Mouse (Mus musculus): ENCODE results near the gene Ppp1r13l.

The Ppp1r13l gene

DNA sequence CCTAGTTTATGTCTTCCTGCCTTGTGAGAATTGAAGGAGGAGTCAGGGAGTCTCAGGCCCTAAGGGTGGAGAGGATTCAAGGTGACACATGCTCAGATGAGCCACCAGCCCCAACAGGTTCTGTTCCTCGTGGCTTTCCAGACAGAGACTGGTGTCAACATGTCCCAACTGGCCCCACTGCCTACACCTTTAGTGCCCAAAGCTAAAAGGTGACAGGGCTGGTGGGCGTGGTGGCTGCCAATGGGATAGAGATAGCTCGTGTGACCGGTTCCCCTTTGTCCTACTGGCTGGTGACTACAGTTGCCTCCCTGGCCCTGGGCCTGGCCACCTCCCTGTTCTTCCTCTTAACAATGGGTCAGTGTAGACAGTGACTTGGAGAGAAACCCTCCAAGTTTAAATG, 5.8 kb downstream of the Ppp1r13l start:
- DNase-seq (ENCODE audit: low spot score in 2 of 2), result no peak

DNA sequence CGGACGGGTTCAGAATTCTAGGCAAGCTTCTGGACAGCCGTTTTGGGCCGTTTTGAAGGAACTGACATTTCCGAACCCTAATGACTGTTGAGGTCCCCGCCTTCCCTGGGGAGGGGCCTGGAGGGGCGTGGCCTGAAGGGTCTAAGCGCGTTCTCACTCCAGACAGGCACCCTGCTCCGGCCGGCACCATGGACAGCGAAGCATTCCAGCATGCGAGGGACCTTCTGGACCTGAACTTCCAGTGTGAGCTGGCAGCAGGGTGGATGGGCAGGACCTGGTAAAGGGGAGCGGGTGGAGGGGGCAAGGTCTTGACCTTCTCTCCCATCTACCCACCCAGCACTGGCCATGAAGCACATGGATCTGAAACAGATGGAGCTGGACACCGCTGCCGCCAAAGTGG, 8.8 kb downstream of the Ppp1r13l start:
- no peak for DNase-seq (ENCODE audit: low spot score in 2 of 2)

DNA sequence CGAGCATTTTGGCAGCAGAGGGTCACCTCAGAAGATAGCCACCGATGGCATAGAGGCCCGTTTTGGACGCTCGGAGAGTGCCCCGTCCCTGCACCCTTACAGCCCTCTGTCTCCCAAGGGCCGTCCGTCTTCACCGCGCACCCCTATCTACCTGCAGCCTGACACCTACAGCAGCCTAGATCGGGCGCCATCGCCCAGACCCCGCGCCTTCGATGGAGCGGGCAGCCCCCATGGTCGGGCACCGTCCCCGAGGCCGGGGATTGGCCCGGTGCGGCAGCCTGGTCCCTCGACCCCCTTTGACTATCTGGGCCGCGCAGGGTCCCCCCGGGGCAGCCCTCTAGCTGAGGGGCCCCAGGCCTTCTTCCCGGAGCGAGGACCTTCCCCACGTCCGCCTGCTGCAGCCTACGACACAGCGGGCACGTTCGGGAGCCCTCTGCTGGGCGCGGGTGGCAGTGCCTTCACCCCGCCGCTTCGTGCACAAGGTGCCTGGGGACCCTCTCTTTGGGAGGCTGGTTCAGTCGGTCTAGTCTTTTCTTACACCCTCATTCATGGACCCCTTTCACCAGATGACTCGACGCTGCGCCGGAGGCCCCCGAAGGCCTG, 10.4 kb downstream of the Ppp1r13l start:
- DNase-seq (ENCODE audit: low spot score in 2 of 2), result peak; percentile 73 to 80

DNA sequence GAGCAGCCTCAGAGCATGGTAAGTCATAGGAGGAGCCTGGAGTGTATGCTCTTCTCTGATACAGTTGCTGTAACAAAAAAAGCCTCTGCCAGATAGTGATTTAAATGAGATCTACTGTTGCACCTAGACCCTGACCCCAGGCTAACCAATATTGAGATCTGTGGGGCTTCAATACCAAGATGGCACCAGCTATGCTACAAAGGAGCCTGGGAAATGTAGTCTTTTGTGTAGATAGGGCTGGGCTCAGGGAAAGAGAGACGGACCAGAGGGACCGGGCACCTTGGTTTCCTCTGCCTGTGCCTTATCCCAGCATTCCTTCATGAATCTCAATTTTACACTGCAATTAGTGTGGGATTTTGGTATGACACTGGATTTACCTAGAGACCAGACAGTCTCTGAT, 13.8 kb downstream of the Ppp1r13l start:
- DNase-seq (ENCODE audit: low spot score in 2 of 2), result no peak

DNA sequence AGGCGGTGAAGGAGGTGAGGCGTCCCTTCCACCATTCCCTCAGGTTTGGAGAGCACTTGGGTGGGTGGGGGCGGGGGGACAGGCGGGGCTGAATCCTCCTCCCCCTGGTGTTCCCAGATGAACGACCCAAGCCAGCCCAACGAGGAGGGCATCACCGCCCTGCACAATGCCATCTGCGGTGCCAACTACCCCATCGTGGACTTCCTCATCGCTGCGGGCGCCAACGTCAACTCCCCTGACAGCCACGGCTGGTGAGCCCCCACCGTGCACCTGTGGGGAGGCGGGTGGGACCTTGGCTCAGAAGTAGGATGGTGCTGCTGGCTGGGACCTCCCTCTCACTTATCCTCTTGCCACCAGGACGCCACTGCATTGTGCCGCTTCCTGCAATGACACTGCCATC, 15.8 kb downstream of the Ppp1r13l start:
- DNase-seq (ENCODE audit: low spot score in 2 of 2), result no peak

DNA sequence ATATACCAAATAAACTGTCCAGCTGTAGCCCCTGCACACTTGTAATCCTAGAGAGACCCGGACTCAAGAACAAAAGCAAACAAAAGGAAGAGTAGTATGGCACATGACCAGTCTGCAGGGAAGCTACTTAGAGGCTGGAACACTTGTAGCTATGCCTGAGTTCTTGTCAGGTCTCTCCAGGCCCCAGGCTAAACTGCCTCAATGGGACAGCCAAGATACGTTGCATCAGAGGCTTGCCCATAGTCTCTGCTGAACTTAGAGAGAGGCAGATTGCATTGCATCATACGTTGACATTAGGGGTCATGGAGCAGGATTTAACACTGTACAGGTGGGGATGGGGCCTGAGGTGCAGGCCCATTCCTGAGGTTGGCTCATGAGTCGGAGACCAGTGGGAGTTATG, 16.5 kb downstream of the Ppp1r13l start:
- DNase-seq (ENCODE audit: low spot score in 2 of 2), result no peak

DNA sequence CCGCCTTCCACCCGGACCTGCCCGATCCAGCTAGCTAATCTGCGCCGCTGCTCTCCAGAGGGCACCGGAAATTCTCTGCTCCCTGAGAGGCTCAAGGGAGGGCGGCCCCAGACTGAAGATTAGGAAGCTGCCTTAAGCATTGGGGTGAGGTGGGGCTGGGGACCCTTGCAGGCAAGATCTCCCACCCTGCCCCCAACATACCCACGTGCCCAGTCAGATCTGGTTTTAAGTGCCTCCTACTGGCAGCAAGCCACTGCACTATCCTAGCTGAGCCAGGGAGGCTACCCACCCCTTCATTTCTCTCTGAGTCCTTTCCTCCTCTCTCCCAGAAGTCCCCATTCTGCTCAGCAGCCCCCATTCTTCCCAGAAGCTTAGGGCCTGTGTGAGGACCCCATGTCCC, 18.5 kb downstream of the Ppp1r13l start:
- DNase-seq (ENCODE audit: low spot score in 2 of 2), result no peak

DNA sequence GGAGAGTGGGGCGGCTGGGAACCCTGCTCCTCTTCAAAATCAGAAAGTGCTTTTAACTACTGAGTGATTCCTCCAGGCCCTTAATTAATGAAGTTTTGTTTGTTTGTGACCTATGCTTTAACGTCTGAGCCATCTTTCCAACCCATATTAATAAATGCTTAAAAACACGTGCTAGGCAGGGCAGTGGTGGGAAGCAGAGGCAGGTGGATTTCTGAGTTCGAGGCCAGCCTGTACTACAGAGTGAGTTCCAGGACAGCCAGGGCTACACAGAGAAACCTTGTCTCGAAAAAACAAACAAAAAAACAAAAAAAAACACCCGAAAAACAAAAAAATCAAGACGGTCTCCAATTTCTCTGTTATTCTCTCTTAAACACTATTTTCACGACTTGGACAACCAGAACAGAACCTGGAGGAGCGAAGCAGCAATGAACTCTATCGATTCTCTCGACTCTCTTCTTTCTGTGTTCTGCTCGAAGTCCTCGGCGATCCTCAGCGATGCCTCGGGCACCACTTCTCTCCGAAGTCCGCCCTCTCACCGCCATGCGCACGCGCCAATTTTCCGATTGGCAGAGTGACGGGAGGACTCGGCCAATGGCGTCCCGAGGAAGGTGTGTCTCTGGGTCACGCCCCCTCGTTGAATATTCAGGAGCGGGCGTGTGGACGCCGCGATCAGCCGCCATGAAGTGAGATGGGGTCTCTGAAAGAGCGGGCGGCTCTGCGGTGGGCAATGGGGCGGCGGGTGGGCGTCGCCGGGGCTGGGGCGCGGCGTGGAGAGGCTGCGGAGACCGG, 22.0 kb downstream of the Ppp1r13l start, which contains the start of gene Ercc2:
Gene Ercc2, plus strand, starts transcription at position 634 of the 789 bp plus-strand sequence.
- DNase-seq (ENCODE audit: low spot score in 2 of 2), result peak; percentile 97 to 98

DNA sequence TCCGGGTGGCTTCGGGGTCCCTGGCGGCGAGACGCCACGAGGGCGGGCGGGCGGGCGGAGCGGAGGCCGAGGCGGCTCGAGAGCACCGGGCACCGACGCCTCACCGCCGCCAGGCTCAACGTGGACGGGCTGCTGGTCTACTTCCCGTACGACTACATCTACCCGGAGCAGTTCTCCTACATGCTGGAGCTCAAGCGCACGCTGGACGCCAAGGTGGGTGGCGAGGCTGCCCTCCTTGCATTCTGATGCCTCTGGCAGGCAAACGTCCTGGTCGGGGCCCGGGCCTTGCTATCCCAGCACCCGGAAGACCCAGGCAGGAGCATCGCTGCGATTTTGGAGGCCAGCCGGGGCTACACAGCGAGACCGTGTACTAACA, 22.6 kb downstream of the Ppp1r13l start:
- DNase-seq (ENCODE audit: low spot score in 2 of 2), result peak in 1 of 2 experiments; percentile 36

DNA sequence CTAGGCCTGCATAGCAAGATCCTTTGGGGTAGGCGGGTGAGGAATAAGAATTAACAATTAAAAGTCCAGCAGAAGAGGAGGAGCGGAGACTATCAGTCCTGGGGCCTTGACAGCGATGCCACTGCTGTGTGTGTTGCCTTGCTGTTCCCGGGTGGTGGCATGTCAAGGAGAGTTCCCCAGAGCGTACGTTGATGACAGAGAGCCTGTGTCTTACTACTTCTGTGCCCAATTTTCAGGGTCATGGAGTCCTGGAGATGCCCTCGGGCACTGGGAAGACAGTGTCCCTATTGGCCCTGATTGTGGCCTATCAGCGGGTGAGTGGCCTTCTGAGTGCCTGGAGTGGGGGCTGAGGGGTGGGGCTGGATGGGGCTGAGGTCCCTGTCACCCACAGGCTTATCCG, 24.2 kb downstream of the Ppp1r13l start:
- no peak for DNase-seq (ENCODE audit: low spot score in 2 of 2)

DNA sequence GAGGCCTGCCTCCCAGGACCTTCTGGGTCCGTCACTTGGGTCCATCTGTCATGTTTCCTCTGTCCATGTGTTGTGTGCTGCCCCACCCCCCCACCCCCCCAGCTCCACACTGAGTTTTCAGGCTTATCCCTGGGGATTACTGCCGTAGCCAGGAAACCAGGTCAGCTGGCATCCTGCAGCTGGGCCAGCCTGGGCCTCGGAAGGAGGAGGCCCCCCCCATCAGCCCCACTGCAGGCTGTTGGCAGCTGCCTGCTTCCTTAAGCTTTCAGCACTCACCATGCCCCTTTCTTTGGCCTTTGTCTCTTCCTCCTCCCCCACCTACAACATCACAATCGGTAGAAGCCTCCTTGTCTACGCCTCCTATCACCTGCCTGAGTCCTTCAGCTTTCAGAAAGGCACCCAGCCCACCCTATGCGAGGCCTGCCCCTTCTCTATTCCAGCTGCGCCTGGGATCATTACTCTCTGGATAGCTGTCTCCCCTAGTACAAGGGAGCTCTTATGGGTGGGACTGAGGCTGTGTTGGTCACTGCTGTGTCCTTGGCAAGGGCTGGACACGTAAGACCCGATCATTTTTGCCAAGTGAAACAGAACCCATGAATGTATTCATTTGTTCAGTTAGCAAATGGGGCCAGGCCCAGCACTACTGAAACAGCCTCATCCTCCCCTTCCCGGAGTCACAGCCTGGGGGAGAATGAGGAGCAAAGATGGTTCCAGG, 29.3 kb downstream of the Ppp1r13l start:
- DNase-seq (ENCODE audit: low spot score in 2 of 2), result no peak

DNA sequence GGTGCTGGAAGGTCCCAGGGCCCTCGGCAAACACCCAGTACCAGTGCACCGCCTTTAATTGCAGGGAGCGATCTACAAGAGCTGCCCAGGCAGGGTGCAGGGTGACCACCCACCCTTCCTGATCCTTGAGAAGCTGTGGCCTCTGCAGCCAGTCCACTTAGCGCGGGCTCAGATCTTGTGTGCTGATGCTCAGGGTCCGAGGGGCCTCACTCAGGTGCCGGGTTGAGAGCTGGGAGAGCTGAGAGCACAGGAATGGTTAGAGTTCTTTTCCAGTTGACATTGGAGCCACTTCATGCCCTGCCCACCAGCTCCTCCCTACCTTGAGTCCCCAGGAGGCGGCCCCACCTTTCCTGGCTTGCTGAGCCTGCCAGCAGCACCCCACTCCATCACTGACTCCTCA, 34.9 kb downstream of the Ppp1r13l start:
- DNase-seq (ENCODE audit: low spot score in 2 of 2), result no peak

DNA sequence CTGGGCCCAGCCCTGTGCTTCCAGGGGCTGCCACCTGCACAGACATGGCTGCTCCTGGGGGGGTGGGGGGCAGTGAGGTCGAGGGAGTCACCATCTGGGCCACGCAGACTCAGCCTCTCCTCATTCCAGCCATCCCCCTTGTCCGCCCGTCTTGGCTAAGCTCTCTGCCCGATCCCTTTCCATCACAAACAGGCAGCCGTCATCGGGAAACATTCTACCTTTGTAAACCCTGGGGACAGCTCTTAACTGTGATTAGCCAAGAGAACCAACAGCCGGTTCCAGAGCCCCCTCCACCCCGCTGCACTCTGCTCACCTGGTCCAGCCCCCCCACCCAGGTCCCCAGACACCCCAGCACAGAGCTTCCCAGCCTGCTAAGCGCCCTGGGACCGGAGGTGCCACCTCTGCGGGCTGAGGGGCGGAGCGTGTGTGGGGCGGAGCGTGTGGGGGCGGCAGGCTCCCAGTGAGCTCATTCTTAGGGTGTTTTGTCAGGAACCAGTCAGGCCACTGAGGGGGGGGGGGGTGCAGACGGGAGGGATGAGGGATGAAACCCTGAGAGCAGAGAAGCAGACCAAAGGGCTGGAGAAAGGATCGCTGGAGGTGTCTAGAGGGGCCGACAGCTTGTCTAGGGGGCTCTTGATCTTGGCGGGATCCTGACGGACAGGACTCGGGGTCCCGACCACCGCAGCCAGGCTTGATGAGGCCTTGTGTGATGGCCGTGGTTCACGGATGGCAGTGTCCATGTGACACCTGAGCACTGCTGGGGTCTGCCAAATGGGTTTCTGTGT, 40.1 kb downstream of the Ppp1r13l start:
- no peak for DNase-seq (ENCODE audit: low spot score in 2 of 2)

DNA sequence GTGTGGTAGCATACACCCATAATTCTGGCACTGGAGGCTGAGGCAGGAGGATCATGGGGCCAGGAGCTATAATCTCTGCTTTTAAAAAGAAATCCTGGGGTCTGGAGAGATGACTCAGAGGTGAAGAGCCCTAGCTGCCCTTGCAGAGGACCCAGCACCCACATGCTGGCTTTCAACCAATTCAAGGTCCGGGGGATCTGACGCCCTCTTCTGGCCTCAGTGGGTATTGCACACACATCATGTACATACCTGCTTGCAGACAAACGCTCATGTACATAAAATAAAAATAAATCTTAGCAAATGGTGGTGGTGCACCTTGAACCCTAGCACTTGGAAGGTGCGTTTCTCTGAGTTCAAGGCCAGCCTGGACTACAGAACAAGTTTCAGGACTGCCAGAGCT, 41.4 kb downstream of the Ppp1r13l start:
- DNase-seq (ENCODE audit: low spot score in 2 of 2), result no peak

DNA sequence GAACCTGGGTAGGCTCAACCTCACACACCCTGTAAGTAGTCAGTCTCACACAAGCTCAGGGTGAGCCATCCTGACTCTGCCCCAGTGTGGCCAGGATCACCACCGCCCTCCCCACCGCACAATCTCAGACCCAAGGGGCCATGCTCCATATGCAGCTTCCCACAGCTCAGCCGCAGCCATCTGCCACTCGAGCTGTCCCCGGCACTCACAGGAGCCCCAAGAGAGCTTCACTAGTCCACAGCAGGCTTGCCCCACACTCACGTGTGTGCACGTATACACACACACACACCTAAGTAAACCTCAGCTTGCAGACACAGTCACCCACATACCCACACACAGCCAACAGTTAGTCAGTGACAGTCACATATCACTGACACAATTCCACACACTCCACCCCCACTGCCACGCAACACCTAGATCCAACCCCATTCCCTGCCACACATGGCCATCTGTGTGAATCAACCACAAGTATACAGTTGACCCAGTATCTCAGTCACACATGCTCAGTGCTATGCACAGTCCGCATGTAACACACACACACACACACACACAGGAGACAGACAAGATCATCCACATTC, 43.1 kb downstream of the Ppp1r13l start:
- DNase-seq (ENCODE audit: low spot score in 2 of 2), result no peak

DNA sequence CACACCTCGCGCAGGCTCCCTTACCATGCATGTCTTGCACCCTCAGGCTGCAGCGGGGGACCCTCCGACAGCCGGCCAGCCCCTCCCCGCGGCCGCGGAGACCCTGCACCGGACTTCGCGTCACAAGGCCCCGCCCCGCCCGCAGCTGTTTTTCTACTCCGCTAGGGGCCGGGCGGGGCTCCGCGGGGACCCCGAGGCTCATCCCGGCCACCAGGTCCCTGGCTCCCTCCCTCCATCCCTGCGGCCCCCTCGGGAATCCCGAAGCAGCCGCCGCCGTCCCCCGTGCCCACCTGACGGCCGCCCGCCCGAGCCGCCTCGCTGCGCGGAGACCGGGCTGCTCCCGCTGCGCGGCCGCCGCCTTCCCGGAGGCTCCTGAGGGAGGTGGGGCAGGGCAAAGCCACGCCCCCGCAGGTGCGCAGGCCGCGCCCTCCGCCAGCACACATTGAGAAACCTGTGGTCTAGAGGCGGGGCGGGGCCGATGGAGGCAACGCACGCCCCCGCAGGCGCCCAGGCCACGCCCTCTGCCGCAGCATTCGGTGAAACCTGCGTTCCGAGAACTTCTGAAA, 44.3 kb downstream of the Ppp1r13l start, which contains the start of gene Klc3:
Gene Klc3, minus strand, starts transcription at position 374 of the 566 bp plus-strand sequence.
- no peak for DNase-seq (ENCODE audit: low spot score in 2 of 2)

DNA sequence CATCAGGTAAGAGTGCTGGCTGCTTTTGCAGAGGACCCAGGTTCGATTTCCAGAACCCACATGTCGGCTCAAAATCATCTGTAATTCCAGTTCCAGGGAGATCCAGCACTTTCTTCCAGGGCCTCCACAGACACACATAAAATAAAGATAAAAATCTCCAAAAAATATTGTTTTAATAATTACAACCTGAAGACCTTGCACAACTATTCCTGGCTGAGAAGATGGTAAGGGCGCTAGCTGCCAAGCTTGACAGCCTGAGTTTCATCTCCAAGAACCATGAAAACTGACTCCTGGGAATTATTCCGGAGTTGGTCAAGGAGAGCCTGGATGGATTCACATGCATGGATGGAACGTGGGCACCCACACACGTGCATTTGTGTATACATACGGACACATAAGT, 44.9 kb downstream of the Ppp1r13l start, which contains the start of gene Ckm:
Gene Ckm, plus strand, starts transcription at position 301 of the 400 bp plus-strand sequence.
- DNase-seq (ENCODE audit: low spot score in 2 of 2), result no peak

DNA sequence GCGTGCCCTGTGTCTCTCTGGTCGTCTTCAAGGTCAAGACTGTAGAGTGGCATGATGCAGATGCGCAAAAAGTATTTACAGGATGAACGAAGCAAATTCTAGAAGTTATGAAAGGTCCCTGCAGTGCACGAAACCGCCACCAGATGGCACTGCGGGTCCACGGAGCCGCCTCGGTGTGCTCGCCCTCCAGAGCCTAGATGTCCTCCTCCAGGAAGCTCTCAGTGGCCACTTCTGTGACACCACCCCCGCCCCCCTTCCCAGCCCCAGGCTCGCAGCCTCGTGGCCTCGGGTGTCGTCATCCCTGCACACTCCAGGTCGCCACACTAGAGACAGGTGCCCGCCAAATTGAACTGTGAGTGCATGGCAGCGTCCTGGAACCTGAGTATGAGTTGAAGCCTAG, 45.9 kb downstream of the Ppp1r13l start:
- peak; percentile 78 to 89 for DNase-seq (ENCODE audit: low spot score in 2 of 2)

DNA sequence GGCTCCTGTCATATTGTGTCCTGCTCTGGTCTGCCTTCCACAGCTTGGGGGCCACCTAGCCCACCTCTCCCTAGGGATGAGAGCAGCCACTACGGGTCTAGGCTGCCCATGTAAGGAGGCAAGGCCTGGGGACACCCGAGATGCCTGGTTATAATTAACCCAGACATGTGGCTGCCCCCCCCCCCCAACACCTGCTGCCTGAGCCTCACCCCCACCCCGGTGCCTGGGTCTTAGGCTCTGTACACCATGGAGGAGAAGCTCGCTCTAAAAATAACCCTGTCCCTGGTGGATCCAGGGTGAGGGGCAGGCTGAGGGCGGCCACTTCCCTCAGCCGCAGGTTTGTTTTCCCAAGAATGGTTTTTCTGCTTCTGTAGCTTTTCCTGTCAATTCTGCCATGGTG, 50.2 kb downstream of the Ppp1r13l start:
- no peak for DNase-seq (ENCODE audit: low spot score in 2 of 2)

DNA sequence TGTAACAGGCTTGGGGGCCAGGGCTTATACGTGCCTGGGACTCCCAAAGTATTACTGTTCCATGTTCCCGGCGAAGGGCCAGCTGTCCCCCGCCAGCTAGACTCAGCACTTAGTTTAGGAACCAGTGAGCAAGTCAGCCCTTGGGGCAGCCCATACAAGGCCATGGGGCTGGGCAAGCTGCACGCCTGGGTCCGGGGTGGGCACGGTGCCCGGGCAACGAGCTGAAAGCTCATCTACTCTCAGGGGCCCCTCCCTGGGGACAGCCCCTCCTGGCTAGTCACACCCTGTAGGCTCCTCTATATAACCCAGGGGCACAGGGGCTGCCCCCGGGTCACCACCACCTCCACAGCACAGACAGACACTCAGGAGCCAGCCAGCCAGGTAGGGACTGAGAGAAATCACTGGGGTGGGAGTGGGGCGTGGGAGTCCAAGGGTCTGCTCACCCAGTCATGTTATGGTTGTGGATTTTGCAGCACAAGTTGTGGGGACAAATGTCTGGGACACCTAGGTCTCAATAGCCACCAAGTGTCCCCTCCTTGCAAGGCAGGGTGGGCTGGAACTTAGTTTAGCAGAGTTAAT, 51.3 kb downstream of the Ppp1r13l start:
- DNase-seq (ENCODE audit: low spot score in 2 of 2), result no peak

DNA sequence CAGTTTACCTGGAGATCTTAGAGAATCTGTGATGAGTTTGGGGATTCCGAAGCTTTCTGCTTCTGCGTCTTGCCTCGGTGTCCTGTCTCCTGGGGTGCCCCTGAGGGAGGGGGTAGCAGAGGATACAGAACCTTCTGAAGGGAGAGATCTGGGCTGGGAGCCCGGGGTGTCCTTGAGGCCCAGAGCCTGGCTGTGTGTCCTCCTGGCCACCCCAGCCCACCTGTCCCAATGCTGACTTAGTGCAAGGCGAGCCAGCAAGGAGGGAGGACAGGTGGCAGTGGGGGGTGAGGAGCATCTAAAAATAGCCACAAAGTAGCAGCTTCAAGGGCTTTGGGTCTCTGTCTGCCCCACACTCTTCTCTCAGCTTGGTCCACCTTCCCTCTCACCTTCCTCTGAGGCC, 52.2 kb downstream of the Ppp1r13l start:
- DNase-seq (ENCODE audit: low spot score in 2 of 2), result no peak
